Mouse (Mus musculus) kidney, postnatal 0 days (tissue): ENCODE results near the gene Olfm2. TPM values are rescaled to one million over a fixed set of nuclear protein-coding genes. Genes with fewer than 3 reads are reported as not detected.

Experiments
- ATAC-seq: fragments of 200-750 bp; cut with Nextera tagmentation; replicated peaks from 2 replicates; pipeline ENCODE4 v1.8.0; 2017; ENCODE audit warnings: low read depth, moderate number of reproducible peaks, moderate TSS enrichment, moderate library complexity; ENCODE audit not compliant: low FRiP score
- DNase-seq: peaks from one replicate; pipeline ENCODE4 v3.0.0-alpha.2; 2016; ENCODE audit warnings: low spot score
- H3K27ac ChIP-seq: fragments of 300-500 bp; sonication (generic); 2 replicates; pipeline ENCODE4 v1.5.1; 2014; ENCODE audit warnings: mild to moderate bottlenecking
- H3K27me3 ChIP-seq: fragments of 300-500 bp; sonication (generic); 2 replicates; pipeline ENCODE4 v1.6.1; 2014; ENCODE audit warnings: low read length, mixed read lengths; ENCODE audit not compliant: insufficient read depth
- H3K36me3 ChIP-seq: fragments of 300-500 bp; sonication (generic); 2 replicates; pipeline ENCODE4 v1.6.1; 2014; ENCODE audit warnings: low read length, mixed read lengths; ENCODE audit not compliant: insufficient read depth
- H3K4me1 ChIP-seq: fragments of 300-500 bp; sonication (generic); replicated peaks from 2 replicates; pipeline ENCODE4 v1.6.1; 2014; ENCODE audit warnings: antibody characterized with exemption, low read length, mixed read lengths; ENCODE audit not compliant: insufficient read depth
- H3K4me2 ChIP-seq: fragments of 300-500 bp; sonication (generic); 2 replicates; pipeline ENCODE4 v1.6.1; 2014; ENCODE audit warnings: mild to moderate bottlenecking, low read length, moderate library complexity, mixed read lengths
- H3K4me3 ChIP-seq: fragments of 300-500 bp; sonication (generic); replicated peaks from 2 replicates; pipeline ENCODE4 v1.5.1; 2014; ENCODE audit warnings: low read depth, low read length
- H3K9ac ChIP-seq: fragments of 300-500 bp; sonication (generic); 2 replicates; pipeline ENCODE4 v1.6.1; 2014; ENCODE audit warnings: low read depth, low read length
- H3K9me3 ChIP-seq: fragments of 300-500 bp; sonication (generic); replicated peaks from 2 replicates; pipeline ENCODE4 v1.6.1; 2016; ENCODE audit warnings: low read length, inconsistent platforms, mixed read lengths
- CTCF ChIP-seq: IDR thresholded peaks from 2 replicates; pipeline ENCODE4 v1.5.1; 2016; ENCODE audit warnings: antibody characterized with exemption, low read depth, mild to moderate bottlenecking, moderate library complexity
- WGBS: fragments of 180-500 bp; shearing (Covaris S2); extraction: QIAGEN DNeasy Blood & Tissue Kit; methylation state at CpG from one replicate; pipeline ENCODE4 v1.1.7; 2014; 5-methylcytosine and 5-hydroxymethylcytosine counted together
- polyA plus RNA-seq: library from polyadenylated mRNA; unstranded; fragments of >200 nt; fragmentation: Nextera tagmentation; extraction: Ambion mirVana; gene quantifications from 2 replicates; pipeline ENCODE4 v1.2.1, GENCODE M21; 2015

Olfm2 gene
- polyA plus RNA-seq, 1 experiment from 2014 or later = 3.4 TPM

- DNase-seq (peak; percentile 94), ATAC-seq (no peak)
- H3K4me2 ChIP-seq = peak within 1 kb of the TSS; percentile 77
- peak within 1 kb of the TSS; percentile 93 for H3K27ac ChIP-seq
- peak within 1 kb of the TSS; percentile 90 for H3K4me3 ChIP-seq
- no peaks in the 10 kb centered on the region for H3K27me3 ChIP-seq
- under 1% methylated on average over 43 of the region's 43 CpGs for WGBS
- no peaks in the 10 kb centered on the region for H3K9me3 ChIP-seq
- peaks cover 10% of the 10 kb centered on the region; the same call in 1 of the 2 replicates for H3K36me3 ChIP-seq
- no peak for TF ChIP-seq CTCF
- H3K4me1 ChIP-seq = peaks cover 6% of the 10 kb centered on the region; the same call in 1 of the 2 replicates
- H3K9ac ChIP-seq = peak within 1 kb of the TSS; percentile 79
Measured at GRCm38 (mm10) chr9:20644360-20645081, 101.6 kb downstream of the Olfm2 start, which contains the start of gene Fbxl12. Fbxl12 (minus strand) TSS chr9:20644767.

- H3K4me1 ChIP-seq = peaks cover 6% of the 10 kb centered on the region; the same call in 1 of the 2 replicates
- H3K4me2 ChIP-seq = peak overlapping the region; percentile 77
- no peaks in the 10 kb centered on the region for H3K27me3 ChIP-seq
- peak overlapping the region; percentile 79 for H3K9ac ChIP-seq
- no peaks in the 10 kb centered on the region for H3K9me3 ChIP-seq
- peak overlapping the region; percentile 93 for H3K27ac ChIP-seq
- peaks cover 13% of the 10 kb centered on the region; the same call in 1 of the 2 replicates for H3K36me3 ChIP-seq
- TF ChIP-seq CTCF = no peak
- ATAC-seq (no peak), DNase-seq (no peak)
- H3K4me3 ChIP-seq = peak overlapping the region; percentile 90
- WGBS = 5% methylated on average over 13 of the region's 13 CpGs
Measured at GRCm38 (mm10) chr9:20643781-20644180, 102.4 kb downstream of the Olfm2 start.

- Histone ChIP-seq H3K9me3 (no peaks in the 10 kb centered on the region), H3K9ac (peak overlapping the region; percentile 79), H3K4me3 (peak overlapping the region; percentile 90), H3K27ac (peak overlapping the region; percentile 93), H3K36me3 (peaks cover 21% of the 10 kb centered on the region), H3K4me2 (peak overlapping the region; percentile 77), H3K27me3 (no peaks in the 10 kb centered on the region), H3K4me1 (peaks cover 6% of the 10 kb centered on the region; the same call in 1 of the 2 replicates)
- peak; percentile 26; the same call in 1 of the 2 replicates for TF ChIP-seq CTCF
- DNase-seq (peak; percentile 98), ATAC-seq (peak; percentile 82)
- WGBS = 0% methylated on average over 30 of the region's 30 CpGs
Measured at GRCm38 (mm10) chr9:20642896-20643466, 103.2 kb downstream of the Olfm2 start.

- under 1% methylated on average over 51 of the region's 51 CpGs for WGBS
- ATAC-seq = peak; percentile 93
Measured at GRCm38 (mm10) chr9:20642101-20642895, 103.9 kb downstream of the Olfm2 start, which contains the start of gene Ubl5. Ubl5 (plus strand) TSS chr9:20642878.

GRCm38 (mm10) chr9:20641501-20641900 lies 104.6 kb downstream of the Olfm2 start:
- peak overlapping the region; percentile 77 for H3K4me2 ChIP-seq
- no peak for ATAC-seq
- H3K4me3 ChIP-seq = peak overlapping the region; percentile 90
- peak overlapping the region; percentile 93 for H3K27ac ChIP-seq
- no peaks in the 10 kb centered on the region for H3K27me3 ChIP-seq
- no peaks in the 10 kb centered on the region for H3K9me3 ChIP-seq
- WGBS = 11% methylated on average over 6 of the region's 6 CpGs
- peak overlapping the region; percentile 79; the same call in 1 of the 2 replicates for H3K9ac ChIP-seq
- H3K4me1 ChIP-seq = peaks cover 6% of the 10 kb centered on the region; the same call in 1 of the 2 replicates
- TF ChIP-seq CTCF = no peak
- peaks cover 17% of the 10 kb centered on the region for H3K36me3 ChIP-seq
- DNase-seq = peak; percentile 13

More at GRCm38 (mm10) chr9:20642101-20642895, 103.9 kb downstream of the Olfm2 start, which contains the start of gene Ubl5:
- Histone ChIP-seq H3K9ac (peak within 1 kb of the TSS; percentile 79), H3K27me3 (no peaks in the 10 kb centered on the region), H3K4me3 (peak within 1 kb of the TSS; percentile 90), H3K4me2 (peak within 1 kb of the TSS; percentile 77), H3K4me1 (peaks cover 6% of the 10 kb centered on the region; the same call in 1 of the 2 replicates), H3K36me3 (peaks cover 19% of the 10 kb centered on the region), H3K27ac (peak within 1 kb of the TSS; percentile 93), H3K9me3 (no peaks in the 10 kb centered on the region)
- peak; percentile 99 for DNase-seq
- TF ChIP-seq CTCF = no peak; the same call in 1 of the 2 replicates
